Mouse (Mus musculus): ENCODE measurements around the gene Fscn2. TPM values are rescaled to one million over a fixed set of nuclear protein-coding genes. Genes with fewer than 3 reads are reported as not detected.
"Not testable (repeated sequence)": the region's sequence is repeated elsewhere in the genome, so short reads cannot be mapped to it uniquely, and the experiment has no call there.

Gene Fscn2
- polyA plus RNA-seq, 1 experiment from 2014 or later, result not detected

- peaks cover 5% of the 10 kb centered on the region for H3K36me3 ChIP-seq (ENCODE audit: control insufficient read depth, insufficient read depth)
- no peak overlapping the region for H3K9ac ChIP-seq (ENCODE audit: low read depth, low read length)
- H3K4me1 ChIP-seq (ENCODE audit: control insufficient read depth, low read depth, low read length), result peaks cover 9% of the 10 kb centered on the region
- H3K4me3 ChIP-seq (ENCODE audit: low read depth, low read length), result no peak overlapping the region
- H3K4me2 ChIP-seq (ENCODE audit: low read depth, low read length), result no peak overlapping the region
- no peak for ATAC-seq (ENCODE audit: low read depth)
- no peaks in the 10 kb centered on the region for H3K9me3 ChIP-seq (replicated peaks; ENCODE audit: control insufficient read depth, low read length)
- no peaks in the 10 kb centered on the region for H3K27me3 ChIP-seq (ENCODE audit: control insufficient read depth, insufficient read depth, low read depth, low read length)
- H3K27ac ChIP-seq (ENCODE audit: low read length), result no peak overlapping the region
- 54% methylated on average over 5 of the region's 5 CpGs for WGBS (ENCODE audit: insufficient replicate concordance)
Observed at GRCm38 (mm10) chr11:120343519-120344309, 17.6 kb upstream of the Fscn2 start.

DNA sequence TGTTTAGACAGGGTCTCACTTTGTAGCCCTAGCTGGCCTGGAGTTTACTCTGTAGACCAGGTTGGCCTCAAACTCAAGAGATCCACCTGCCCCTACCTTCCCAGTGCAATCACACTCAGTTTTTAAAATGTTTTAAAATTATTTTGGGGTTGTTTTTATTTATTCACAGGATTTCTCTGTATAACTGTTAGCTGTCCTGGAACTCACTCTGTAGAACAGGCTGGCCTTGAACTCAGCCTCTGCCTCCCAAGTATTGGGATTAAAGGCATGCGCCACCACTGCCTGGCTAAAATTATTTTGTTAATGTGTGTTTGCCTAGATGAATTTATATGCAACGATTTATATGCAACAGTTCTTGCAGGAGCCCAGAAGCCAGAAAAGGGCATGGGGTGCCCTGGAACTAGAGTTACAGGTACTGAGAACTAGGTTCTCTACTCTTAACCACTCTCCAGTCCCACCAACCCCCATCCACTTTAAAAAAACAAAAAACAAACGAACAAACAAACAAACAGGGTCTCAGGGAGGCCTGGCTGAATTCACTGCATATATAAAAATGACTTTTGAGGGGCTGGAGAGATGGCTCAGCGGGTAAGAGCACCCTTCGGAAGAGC lies 16.9 kb upstream of the Fscn2 start:
- no peak overlapping the region for H3K27ac ChIP-seq (ENCODE audit: low read length)
- H3K36me3 ChIP-seq (ENCODE audit: control insufficient read depth, insufficient read depth), result peaks cover 5% of the 10 kb centered on the region
- ATAC-seq (ENCODE audit: low read depth), result no peak
- no peak overlapping the region for H3K4me3 ChIP-seq (ENCODE audit: low read depth, low read length)
- no peaks in the 10 kb centered on the region for H3K9me3 ChIP-seq (replicated peaks; ENCODE audit: control insufficient read depth, low read length)
- peaks cover 4% of the 10 kb centered on the region for H3K27me3 ChIP-seq (ENCODE audit: control insufficient read depth, insufficient read depth, low read depth, low read length)
- H3K4me2 ChIP-seq (ENCODE audit: low read depth, low read length), result no peak overlapping the region
- H3K9ac ChIP-seq (ENCODE audit: low read depth, low read length), result no peak overlapping the region
- 56% methylated on average over 5 of the region's 5 CpGs for WGBS (ENCODE audit: insufficient replicate concordance)
- peaks cover 16% of the 10 kb centered on the region for H3K4me1 ChIP-seq (ENCODE audit: control insufficient read depth, low read depth, low read length)

- Histone ChIP-seq H3K4me1 (ENCODE audit: control insufficient read depth, low read depth, low read length) (peaks cover 20% of the 10 kb centered on the region), H3K9ac (ENCODE audit: low read depth, low read length) (no peak overlapping the region), H3K4me2 (ENCODE audit: low read depth, low read length) (no peak overlapping the region), H3K4me3 (ENCODE audit: low read depth, low read length) (no peak overlapping the region), H3K9me3 (replicated peaks; ENCODE audit: control insufficient read depth, low read length) (no peaks in the 10 kb centered on the region), H3K27ac (ENCODE audit: low read length) (no peak overlapping the region), H3K27me3 (ENCODE audit: control insufficient read depth, insufficient read depth, low read depth, low read length) (peaks cover 11% of the 10 kb centered on the region), H3K36me3 (ENCODE audit: control insufficient read depth, insufficient read depth) (peaks cover 5% of the 10 kb centered on the region)
- WGBS (ENCODE audit: insufficient replicate concordance), result 53% methylated on average over 1 of the region's 1 CpGs
- no peak for ATAC-seq (ENCODE audit: low read depth)
Observed at GRCm38 (mm10) chr11:120345067-120345681, 16.2 kb upstream of the Fscn2 start.

GRCm38 (mm10) chr11:120346383-120347034 lies 14.8 kb upstream of the Fscn2 start:
- ATAC-seq (ENCODE audit: low read depth); H3K9me3 ChIP-seq (replicated peaks; ENCODE audit: control insufficient read depth, low read length); H3K9ac ChIP-seq (ENCODE audit: low read depth, low read length); H3K36me3 ChIP-seq (ENCODE audit: control insufficient read depth, insufficient read depth); H3K27ac ChIP-seq (ENCODE audit: low read length): not testable (repeated sequence)
- Histone ChIP-seq H3K4me3 (ENCODE audit: low read depth, low read length) (peak overlapping the region; percentile 46), H3K4me2 (ENCODE audit: low read depth, low read length) (peak overlapping the region; percentile 48), H3K27me3 (ENCODE audit: control insufficient read depth, insufficient read depth, low read depth, low read length) (peaks cover 18% of the 10 kb centered on the region), H3K4me1 (ENCODE audit: control insufficient read depth, low read depth, low read length) (peaks cover 31% of the 10 kb centered on the region)
- WGBS (ENCODE audit: insufficient replicate concordance), result 62% methylated on average over 9 of the region's 13 CpGs

DNA sequence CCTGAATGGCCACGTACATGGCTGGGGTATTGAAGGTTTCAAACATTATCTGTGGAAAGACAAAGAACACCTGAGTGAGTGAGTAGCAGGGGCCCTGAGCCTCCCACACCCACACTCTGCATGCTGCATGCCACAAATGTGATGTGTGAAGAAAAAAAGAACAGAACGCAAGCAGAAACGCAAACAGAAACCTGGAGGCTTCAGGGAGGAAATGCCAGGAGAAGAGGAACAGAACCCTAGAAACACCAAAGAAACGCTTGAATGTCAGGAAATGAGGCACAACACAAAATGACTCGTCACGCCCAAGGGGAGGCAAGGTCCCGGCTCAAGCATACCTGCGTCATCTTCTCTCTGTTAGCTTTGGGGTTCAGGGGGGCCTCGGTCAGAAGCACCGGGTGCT lies 14.0 kb upstream of the Fscn2 start:
- H3K27me3 ChIP-seq (ENCODE audit: control insufficient read depth, insufficient read depth, low read depth, low read length), result peaks cover 18% of the 10 kb centered on the region
- peak overlapping the region; percentile 29; the same call in 1 of the 2 replicates for H3K27ac ChIP-seq (ENCODE audit: low read length)
- H3K4me2 ChIP-seq (ENCODE audit: low read depth, low read length), result peak overlapping the region; percentile 100
- no peaks in the 10 kb centered on the region for H3K9me3 ChIP-seq (replicated peaks; ENCODE audit: control insufficient read depth, low read length)
- peaks cover 5% of the 10 kb centered on the region for H3K36me3 ChIP-seq (ENCODE audit: control insufficient read depth, insufficient read depth)
- 7% methylated on average over 10 of the region's 10 CpGs for WGBS (ENCODE audit: insufficient replicate concordance)
- H3K9ac ChIP-seq (ENCODE audit: low read depth, low read length), result peak overlapping the region; percentile 96
- peak overlapping the region; percentile 83 for H3K4me3 ChIP-seq (ENCODE audit: low read depth, low read length)
- no peak for ATAC-seq (ENCODE audit: low read depth)
- peaks cover 34% of the 10 kb centered on the region for H3K4me1 ChIP-seq (ENCODE audit: control insufficient read depth, low read depth, low read length)

DNA sequence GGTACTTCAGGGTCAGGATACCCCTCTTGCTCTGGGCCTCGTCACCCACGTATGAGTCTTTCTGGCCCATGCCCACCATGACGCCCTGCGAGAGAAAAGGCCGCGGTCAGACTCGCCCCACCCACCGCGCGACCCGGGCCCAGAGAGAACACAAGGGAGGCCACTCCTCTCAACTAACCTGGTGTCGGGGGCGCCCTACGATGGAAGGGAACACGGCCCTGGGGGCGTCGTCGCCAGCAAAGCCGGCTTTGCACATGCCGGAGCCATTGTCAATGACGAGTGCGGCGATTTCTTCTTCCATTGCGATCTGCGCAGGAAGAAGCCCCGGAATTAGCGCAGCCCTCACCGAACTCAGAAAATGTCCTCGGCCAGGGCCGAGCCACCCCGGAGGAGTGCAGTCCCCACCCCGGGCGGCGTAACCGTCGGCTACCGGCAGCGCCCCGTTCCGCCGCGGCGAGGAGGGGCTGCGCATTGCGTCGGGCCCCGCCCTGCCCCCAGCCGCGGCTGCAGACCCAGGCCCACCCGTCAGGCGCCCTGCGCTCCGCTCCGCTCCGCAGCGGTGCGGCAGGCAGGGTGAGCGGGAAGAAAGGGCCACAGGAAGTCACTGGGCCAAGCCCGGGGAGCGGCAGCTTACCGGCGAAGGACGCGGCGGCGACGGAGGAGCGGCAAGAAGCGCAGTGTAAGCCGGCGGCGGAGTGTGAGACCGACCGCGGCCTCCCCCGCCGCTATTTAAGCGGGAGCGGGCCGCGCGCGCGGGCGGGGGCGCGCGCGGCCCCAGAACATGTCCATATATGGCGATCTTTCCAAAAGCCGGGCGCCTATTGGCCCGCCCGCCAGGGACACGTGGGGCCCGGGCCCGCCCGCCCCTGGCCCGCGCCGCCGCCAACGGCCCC lies 13.3 kb upstream of the Fscn2 start, which contains the start of gene Actg1:
Gene Actg1, minus strand, starts transcription at position 752 of the 893 bp plus-strand sequence.
- peaks cover 41% of the 10 kb centered on the region for H3K4me1 ChIP-seq (ENCODE audit: control insufficient read depth, low read depth, low read length)
- WGBS (ENCODE audit: insufficient replicate concordance), result 1% methylated on average over 91 of the region's 103 CpGs
- peak within 1 kb of the TSS; percentile 88 for H3K27ac ChIP-seq (ENCODE audit: low read length)
- peak within 1 kb of the TSS; percentile 96 for H3K9ac ChIP-seq (ENCODE audit: low read depth, low read length)
- no peaks in the 10 kb centered on the region for H3K9me3 ChIP-seq (replicated peaks; ENCODE audit: control insufficient read depth, low read length)
- peaks cover 5% of the 10 kb centered on the region for H3K36me3 ChIP-seq (ENCODE audit: control insufficient read depth, insufficient read depth)
- ATAC-seq (ENCODE audit: low read depth), result peak; percentile 85
- peak within 1 kb of the TSS; percentile 100 for H3K4me2 ChIP-seq (ENCODE audit: low read depth, low read length)
- peaks cover 18% of the 10 kb centered on the region for H3K27me3 ChIP-seq (ENCODE audit: control insufficient read depth, insufficient read depth, low read depth, low read length)
- H3K4me3 ChIP-seq (ENCODE audit: low read depth, low read length), result peak within 1 kb of the TSS; percentile 83

DNA sequence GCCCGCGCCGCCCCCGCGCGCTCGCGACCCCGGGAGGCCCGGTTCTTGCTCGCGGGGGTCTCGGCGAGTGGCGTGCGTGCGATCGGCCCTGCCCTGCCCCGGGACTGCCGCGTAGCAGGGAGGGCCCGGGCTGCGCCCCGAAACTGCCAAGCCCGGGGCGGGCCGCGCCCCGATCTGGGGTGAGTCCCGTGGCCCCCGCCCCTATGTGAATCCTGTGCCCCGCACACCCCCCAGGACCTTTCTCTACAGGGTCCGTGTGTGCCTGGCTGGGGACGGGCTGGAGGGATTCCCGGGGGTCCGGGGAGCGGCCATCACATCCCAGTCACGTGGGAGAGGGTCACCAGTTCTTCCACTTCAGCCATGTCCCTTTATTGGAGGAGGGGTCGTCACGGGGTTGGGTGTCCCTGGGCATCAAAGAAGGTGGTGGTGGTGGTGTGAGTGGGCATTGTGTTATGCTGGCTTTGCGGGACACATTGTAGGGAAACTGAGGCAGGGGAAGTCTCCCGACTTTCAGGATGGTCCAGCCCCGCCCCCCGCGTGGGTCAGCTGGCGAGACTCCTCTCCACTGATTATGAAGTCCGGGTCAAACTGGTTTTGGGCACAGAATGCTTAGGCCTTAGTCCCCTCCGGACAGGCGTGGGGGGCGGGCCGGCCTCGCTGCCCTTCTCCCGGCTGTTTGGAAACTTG lies 12.5 kb upstream of the Fscn2 start:
- Histone ChIP-seq H3K36me3 (ENCODE audit: control insufficient read depth, insufficient read depth) (peaks cover 5% of the 10 kb centered on the region), H3K4me3 (ENCODE audit: low read depth, low read length) (peak overlapping the region; percentile 83), H3K27me3 (ENCODE audit: control insufficient read depth, insufficient read depth, low read depth, low read length) (peaks cover 18% of the 10 kb centered on the region), H3K27ac (ENCODE audit: low read length) (peak overlapping the region; percentile 88), H3K9ac (ENCODE audit: low read depth, low read length) (peak overlapping the region; percentile 96), H3K9me3 (replicated peaks; ENCODE audit: control insufficient read depth, low read length) (no peaks in the 10 kb centered on the region), H3K4me2 (ENCODE audit: low read depth, low read length) (peak overlapping the region; percentile 100), H3K4me1 (ENCODE audit: control insufficient read depth, low read depth, low read length) (peaks cover 49% of the 10 kb centered on the region)
- no peak; the same call in 1 of the 2 replicates for ATAC-seq (ENCODE audit: low read depth)
- 3% methylated on average over 48 of the region's 53 CpGs for WGBS (ENCODE audit: insufficient replicate concordance)

All from liver, embryonic 16.5 days (tissue).